In the genomic region with DNA sequence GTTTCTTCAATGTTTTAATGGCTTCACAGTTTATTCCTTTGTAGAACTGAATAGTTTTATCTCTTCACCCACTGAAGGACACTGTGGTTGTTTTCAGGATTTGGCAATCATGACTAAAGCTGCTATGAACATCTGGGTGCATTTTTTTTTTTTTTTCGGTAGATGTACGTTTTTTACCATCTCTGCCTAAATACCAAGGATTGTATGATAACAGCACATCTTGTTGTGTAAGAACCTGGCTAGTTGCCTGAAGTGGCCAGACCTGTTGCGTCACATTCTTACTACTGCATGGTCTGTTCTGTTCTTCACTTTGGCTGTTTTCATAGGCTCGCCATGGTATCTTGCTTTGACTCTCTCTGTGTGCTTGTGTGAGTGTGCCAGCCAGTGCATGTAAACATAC, we compare ENCODE assay signal across 16 mouse cellular contexts. TPM values are rescaled to one million over a fixed set of nuclear protein-coding genes. Genes with fewer than 3 reads are reported as not detected.
DNase-seq lines count a peak whose midpoint lies in the region; ATAC-seq and TF ChIP-seq lines count a peak whose summit lies in the region.
"Had no signal": no experiment of that assay in that cellular context is flagged by ENCODE, and none has a peak within 500 bp of the region (broad histone marks: within the 10 kb centered on the region; RNA-seq: fewer than 3 reads in every experiment).

No protein-coding gene starts in this region.

- peaks cover 25% of the 10 kb centered on the region for H3K79me2 ChIP-seq in liver, adult 2 months (ENCODE audit: control insufficient read depth, insufficient read depth, low read length)

- H3K9ac ChIP-seq in liver, adult 2 months (ENCODE audit: low read depth, low read length), result no peak overlapping the region
- H3K9ac ChIP-seq in liver, embryonic 12.5 days, result no peak overlapping the region
- H3K9ac ChIP-seq: limb, embryonic 15.5 days had no signal

- TF ChIP-seq POLR2A in liver, adult 2 months (IDR thresholded peaks at IDR 0.05; ENCODE audit: extremely low read depth, insufficient read depth, low read length), result no peak
- TF ChIP-seq POLR2A in cerebellum, adult 2 months (IDR thresholded peaks at IDR 0.05; ENCODE audit: borderline replicate concordance, insufficient read depth, low read length), result no peak

- TF ChIP-seq CTCF in liver, adult 2 months (IDR thresholded peaks at IDR 0.05; ENCODE audit: low read depth, low read length), result no peak
- TF ChIP-seq CTCF in Patski (IDR thresholded peaks at IDR 0.05), result no peak
- no peak for TF ChIP-seq CTCF in cerebellum, adult 2 months (IDR thresholded peaks at IDR 0.05; ENCODE audit: borderline replicate concordance, insufficient read depth, low read depth, low read length)

- H3K36me3 ChIP-seq in liver, adult 2 months (ENCODE audit: control insufficient read depth, insufficient read depth, low read length), result no peaks in the 10 kb centered on the region
- no peaks in the 10 kb centered on the region for H3K36me3 ChIP-seq in liver, embryonic 12.5 days
- H3K36me3 ChIP-seq: limb, embryonic 15.5 days had no signal

- POLR2A ChIA-PET in Patski (lab: Charles Lee), result interaction anchor here (1.3 kb wide), 1 partner anchor 10 kb away, joined by 4 read pairs; no protein-coding TSS in a partner anchor

- no peak overlapping the region for H3K4me2 ChIP-seq in liver, embryonic 12.5 days
- H3K4me2 ChIP-seq: heart, embryonic 11.5 days; limb, embryonic 15.5 days; midbrain, embryonic 11.5 days had no signal

- CTCF ChIA-PET in Patski (lab: Charles Lee), result no interaction called here

- H3K27ac ChIP-seq in liver, adult 2 months (replicated peaks; ENCODE audit: insufficient read depth, low read depth, low read length), result peak overlapping the region; percentile 28; the same call in 1 of the 2 replicates
- H3K27ac ChIP-seq in liver, embryonic 12.5 days, result no peak overlapping the region
- H3K27ac ChIP-seq in cerebellum, adult 2 months (ENCODE audit: insufficient read depth, low read length), result no peak overlapping the region
- H3K27ac ChIP-seq: forebrain, embryonic 10.5 days; limb, embryonic 15.5 days had no signal

- H3K4me1 ChIP-seq in liver, adult 2 months (ENCODE audit: control insufficient read depth, insufficient read depth, low read length), result peaks cover 19% of the 10 kb centered on the region
- peaks cover 10% of the 10 kb centered on the region for H3K4me1 ChIP-seq in liver, embryonic 12.5 days
- H3K4me1 ChIP-seq in cerebellum, adult 2 months (ENCODE audit: control insufficient read depth, insufficient read depth, low read length), result no peaks in the 10 kb centered on the region

- in situ Hi-C loops in Patski (cut with MboI; ENCODE audit: low pct_unique_long_range_greater_than_20kb), result no loop called here

- WGBS in liver, adult 2 months, result 25% methylated on average over 4 of the region's 4 CpGs
- 80% methylated on average over 4 of the region's 4 CpGs for WGBS in liver, embryonic 12.5 days (ENCODE audit: insufficient replicate concordance)
- 88% methylated on average over 4 of the region's 4 CpGs for WGBS in cerebellum, adult 2 months

- H3K27me3 ChIP-seq in liver, adult 2 months (ENCODE audit: control insufficient read depth, insufficient read depth, low read length), result no peaks in the 10 kb centered on the region
- no peaks in the 10 kb centered on the region for H3K27me3 ChIP-seq in liver, embryonic 12.5 days (replicated peaks)
- no peaks in the 10 kb centered on the region for H3K27me3 ChIP-seq in Patski
- no peaks in the 10 kb centered on the region for H3K27me3 ChIP-seq in cerebellum, adult 2 months (ENCODE audit: control insufficient read depth, insufficient read depth, low read length)
- H3K27me3 ChIP-seq: limb, embryonic 15.5 days had no signal

- no peaks in the 10 kb centered on the region for H3K9me3 ChIP-seq in liver, embryonic 12.5 days (replicated peaks)
- H3K9me3 ChIP-seq: forebrain, embryonic 10.5 days; limb, embryonic 15.5 days had no signal

- no peak for ATAC-seq in liver, embryonic 12.5 days
- ATAC-seq in Patski, result peak; percentile 69
- ATAC-seq in hematopoietic stem cell, adult 5-6 weeks (replicated peaks in 1 of 2; ENCODE audit: insufficient read depth in 1 of 2, low FRiP score in 2 of 2, low TSS enrichment in 1 of 2, low read depth in 1 of 2, poor library complexity in 2 of 2, severe bottlenecking in 2 of 2), result peak; percentile 25 to 49; a peak in 2 of 4 replicates
- ATAC-seq in megakaryocyte, adult 5-6 weeks (ENCODE audit: poor library complexity, severe bottlenecking), result peak; percentile 88
- ATAC-seq: CD4-positive, CD25-positive, alpha-beta regulatory T cell, adult 4 months had no signal

- no peak overlapping the region for H3K4me3 ChIP-seq in liver, adult 2 months (ENCODE audit: insufficient read depth, low read depth, low read length)
- no peak overlapping the region for H3K4me3 ChIP-seq in liver, embryonic 12.5 days
- H3K4me3 ChIP-seq in cerebellum, adult 2 months (replicated peaks; ENCODE audit: insufficient read depth, low read depth, low read length), result no peak overlapping the region
- H3K4me3 ChIP-seq: forebrain, embryonic 10.5 days; limb, embryonic 15.5 days had no signal

- DNase-seq in liver, adult 2 months (ENCODE audit: extremely low read depth, low read depth, low spot score), result peak; percentile 74
- peak; percentile 64 for DNase-seq in Patski (ENCODE audit: low read depth, low spot score)
- DNase-seq in cerebellum, adult 2 months, result no peak
- no peak for DNase-seq in frontal cortex, postnatal 36 days (ENCODE audit: low spot score in 2 of 2)
- no peak for DNase-seq in kidney, postnatal 10 days
- DNase-seq: cerebellum, adult 11-12 months; kidney, adult 18-20 months; thymus, adult 2 months had no signal

RNA-seq across cellular contexts. Expression of gene Dtnb, which starts 10.4 kb away (rescaled TPM):
- total RNA-seq in liver, adult 2 months (2014; rRNA removed), result 11.7 and 17.7 TPM in 2 replicates
- 29.3 and 35.6 TPM in 2 replicates for polyA plus RNA-seq in liver, adult 2 months (2012; rRNA removed)
- 22.6 and 26.3 TPM in 2 replicates for polyA plus RNA-seq in liver, embryonic 12.5 days (2016; fragmentation: Nextera tagmentation; extraction: Ambion mirVana)
- 110 TPM for polyA plus RNA-seq in Patski (2021)
- 26.0 and 30.7 TPM in 2 replicates for total RNA-seq in hematopoietic stem cell, adult 5-6 weeks (2017)
- total RNA-seq in megakaryocyte, adult 5-6 weeks (2015), result 9.1 and 14.8 TPM in 2 replicates
- total RNA-seq in megakaryocyte, adult 5-6 weeks (2017), result 8.1 and 28.5 TPM in 2 replicates
- 86.6 and 91.3 TPM in 2 replicates for polyA plus RNA-seq in cerebellum, adult 2 months (2012; rRNA removed)

Comparison
In these comparisons a context has a peak if more than half of its experiments do, and no peak if none do; other contexts are left out.
1. DNase-seq: peak in liver, adult 2 months (single experiment) and Patski (single experiment); none in cerebellum, adult 2 months (0 of 2), frontal cortex, postnatal 36 days (0 of 2) and kidney, postnatal 10 days (single experiment).